Mouse (Mus musculus) embryonic facial prominence, embryonic 10.5 days (tissue): ENCODE results near the gene Bpifc. TPM values are rescaled to one million over a fixed set of nuclear protein-coding genes. Genes with fewer than 3 reads are reported as not detected.

Experiments
- DNase-seq: peaks from one replicate; pipeline ENCODE4 v3.0.0-alpha.2; 2017; ENCODE audit warnings: low spot score
- H3K27ac ChIP-seq: fragments of 300-500 bp; sonication (generic); replicated peaks from 2 replicates; pipeline ENCODE4 v1.5.1; 2016; ENCODE audit warnings: mild to moderate bottlenecking
- H3K27me3 ChIP-seq: fragments of 300-500 bp; sonication (generic); replicated peaks from 2 replicates; pipeline ENCODE4 v1.6.1; 2016; ENCODE audit warnings: low read depth, mild to moderate bottlenecking; ENCODE audit not compliant: poor library complexity, severe bottlenecking
- H3K36me3 ChIP-seq: fragments of 300-500 bp; sonication (generic); replicated peaks from 2 replicates; pipeline ENCODE4 v1.6.1; 2016; ENCODE audit warnings: mild to moderate bottlenecking, moderate library complexity
- H3K4me1 ChIP-seq: fragments of 300-500 bp; sonication (generic); 2 replicates; pipeline ENCODE4 v1.6.1; 2016
- H3K4me3 ChIP-seq: fragments of 300-500 bp; sonication (generic); 2 replicates; pipeline ENCODE4 v1.5.1; 2016; ENCODE audit warnings: mild to moderate bottlenecking, moderate library complexity
- H3K9me3 ChIP-seq: fragments of 300-500 bp; sonication (generic); 2 replicates; pipeline ENCODE4 v1.6.1; 2016; ENCODE audit warnings: mild to moderate bottlenecking
- WGBS: fragments of 180-500 bp; shearing (Covaris S2); methylation state at CpG from one replicate; pipeline ENCODE4 v1.1.7; 2016; 5-methylcytosine and 5-hydroxymethylcytosine counted together
- polyA plus RNA-seq: library from polyadenylated mRNA; unstranded; fragments of >200 nt; fragmentation: Nextera tagmentation; extraction: Ambion mirVana; gene quantifications from 2 replicates; pipeline ENCODE4 v1.2.1, GENCODE M21; 2016

Bpifc gene
- polyA plus RNA-seq, 1 experiment from 2014 or later = not detected

- 56% methylated on average over 11 of the region's 11 CpGs for WGBS
- Histone ChIP-seq H3K36me3 (no peaks in the 10 kb centered on the region), H3K27me3 (peaks cover 36% of the 10 kb centered on the region), H3K4me3 (peak overlapping the region; percentile 65), H3K9me3 (no peaks in the 10 kb centered on the region), H3K4me1 (peaks cover 20% of the 10 kb centered on the region), H3K27ac (no peak overlapping the region)
- DNase-seq = no peak
Measured at GRCm38 (mm10) chr10:85929208-85929591, 82.5 kb downstream of the Bpifc start.

- DNase-seq = peak; percentile 84
- peaks cover 20% of the 10 kb centered on the region for H3K4me1 ChIP-seq
- WGBS = 1% methylated on average over 63 of the region's 63 CpGs
- no peaks in the 10 kb centered on the region for H3K9me3 ChIP-seq
- peak overlapping the region; percentile 73; the same call in 1 of the 2 replicates for H3K27ac ChIP-seq
- H3K36me3 ChIP-seq = no peaks in the 10 kb centered on the region
- H3K27me3 ChIP-seq = peaks cover 36% of the 10 kb centered on the region
- H3K4me3 ChIP-seq = peak overlapping the region; percentile 65
Measured at GRCm38 (mm10) chr10:85928499-85929207, 83.0 kb downstream of the Bpifc start.

DNA sequence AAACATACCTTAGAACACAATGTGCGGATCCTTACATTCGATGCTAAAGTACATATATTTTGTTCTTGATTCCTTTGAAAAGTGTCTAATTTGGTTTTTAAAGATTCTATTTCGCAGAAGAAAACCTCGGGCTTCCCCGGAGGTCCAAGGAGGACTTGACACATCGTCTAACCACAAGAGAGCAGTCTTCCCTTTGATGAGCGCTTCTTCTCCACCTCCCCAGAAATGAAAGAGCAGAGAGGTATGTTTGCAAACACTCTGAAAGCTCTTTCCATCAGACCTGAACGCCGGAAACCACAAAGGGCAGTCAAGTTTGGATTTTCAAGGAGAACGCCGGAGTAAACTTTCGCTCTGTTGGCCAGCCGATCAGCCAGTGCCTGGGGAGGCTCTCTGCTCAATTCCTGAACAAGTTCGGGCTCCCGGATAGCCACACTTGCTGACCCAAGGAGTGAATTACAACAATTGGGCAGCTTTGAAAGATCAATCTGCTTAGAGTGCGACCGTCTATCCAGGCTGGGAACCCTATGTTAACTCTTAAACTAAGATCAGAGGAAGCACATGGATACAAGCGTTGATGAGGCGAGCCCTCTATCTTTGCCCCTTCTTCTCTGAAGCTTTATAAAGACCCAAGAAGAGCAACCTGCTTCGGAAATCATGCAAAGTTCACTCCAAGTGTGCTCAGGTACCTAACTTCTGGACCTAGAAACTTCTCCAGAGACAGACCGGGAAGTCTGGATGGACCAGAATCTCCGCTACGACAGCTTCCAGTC, 83.8 kb downstream of the Bpifc start, which contains the start of gene Ascl4:
Gene Ascl4 (plus strand): TSS at position 6 of the 770 bp plus-strand sequence.
- Histone ChIP-seq H3K4me1 (peaks cover 20% of the 10 kb centered on the region), H3K27me3 (peaks cover 36% of the 10 kb centered on the region), H3K36me3 (no peaks in the 10 kb centered on the region), H3K27ac (peak within 1 kb of the TSS; percentile 73; the same call in 1 of the 2 replicates), H3K4me3 (peak within 1 kb of the TSS; percentile 65), H3K9me3 (no peaks in the 10 kb centered on the region)
- DNase-seq = peak; percentile 58
- 2% methylated on average over 23 of the region's 23 CpGs for WGBS

- peak within 1 kb of the TSS; percentile 99 for H3K4me3 ChIP-seq
- peak within 1 kb of the TSS; percentile 93 for H3K27ac ChIP-seq
- H3K27me3 ChIP-seq = no peaks in the 10 kb centered on the region
- H3K4me1 ChIP-seq = peaks cover 10% of the 10 kb centered on the region
- peak; percentile 99 for DNase-seq
- H3K9me3 ChIP-seq = no peaks in the 10 kb centered on the region
- under 1% methylated on average over 90 of the region's 90 CpGs for WGBS
- peaks cover 32% of the 10 kb centered on the region for H3K36me3 ChIP-seq
Measured at GRCm38 (mm10) chr10:85916498-85917309, 95.0 kb downstream of the Bpifc start, which contains the start of gene Prdm4. Gene Prdm4 (minus strand): TSS chr10:85917142.

Other genes with a start within 250 kb of the Bpifc start
- gene Pwp1, start 182.4 kb downstream of the Bpifc start, polyA plus RNA-seq = 112 and 115 TPM in 2 replicates
- 26.2 and 28.6 TPM in 2 replicates for gene Prdm4, start 94.8 kb downstream of the Bpifc start, polyA plus RNA-seq
- gene Ascl4, start 84.2 kb downstream of the Bpifc start, polyA plus RNA-seq = 0.61 and 0.64 TPM in 2 replicates
- gene Rtcb, start 54.1 kb downstream of the Bpifc start, polyA plus RNA-seq = 237 TPM in 2 replicates
- gene Fbxo7, start 10.1 kb upstream of the Bpifc start, polyA plus RNA-seq = 17.8 and 19.2 TPM in 2 replicates